Mouse (Mus musculus): ENCODE measurements at regions not wholly inside any gene's neighbourhood (a gene's known extent, or its start where the extent isn't known, plus 50 kb on each side); places are given as distances from the start of the nearest gene placed in this dataset.

DNA sequence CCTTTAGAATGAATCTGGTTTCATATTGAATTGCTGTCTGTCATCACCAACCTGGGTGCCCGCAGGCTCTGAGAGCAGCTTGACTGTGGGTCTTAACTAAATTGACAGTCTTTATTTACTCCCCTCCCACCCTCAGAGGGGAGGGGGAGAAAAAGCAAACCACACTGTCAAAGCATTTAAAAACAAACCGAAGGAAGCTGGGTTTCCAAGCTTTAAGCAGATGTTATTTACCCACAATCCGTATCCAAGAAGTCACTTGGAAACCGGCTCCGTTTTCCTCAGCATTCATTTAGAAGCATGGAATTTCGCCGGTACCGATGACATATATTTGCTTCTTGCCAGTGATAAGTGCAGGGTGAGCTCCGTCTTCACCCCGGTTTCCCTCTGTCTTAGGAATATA lies 206.4 kb upstream of the Spdye4c start:
- Histone ChIP-seq H3K27me3 (replicated peaks) (no peaks in the 10 kb centered on the region), H3K9ac (ENCODE audit: insufficient read depth, low read depth) (no peak overlapping the region), H3K79me2 (replicated peaks; ENCODE audit: control insufficient read depth, extremely low read depth, insufficient read depth, poor library complexity, severe bottlenecking) (peaks cover 6% of the 10 kb centered on the region), H3K27ac (ENCODE audit: insufficient read depth, low read depth) (no peak overlapping the region), H3K9me3 (replicated peaks; ENCODE audit: low read length) (no peaks in the 10 kb centered on the region), H3K36me3 (replicated peaks in 1 of 2; ENCODE audit: control insufficient read depth in 1 of 2, insufficient read depth in 1 of 2, low read length in 1 of 2) (peaks cover 0 to 7% of the 10 kb centered on the region in 2 experiments), H3K4me2 (ENCODE audit: insufficient read depth, low read depth, poor library complexity, severe bottlenecking) (no peak overlapping the region), H3K4me3 (replicated peaks in 1 of 3; ENCODE audit: low read depth in 2 of 3, low read length in 2 of 3, poor library complexity in 1 of 3) (no peak overlapping the region), H3K4me1 (ENCODE audit: control insufficient read depth in 1 of 2, insufficient read depth in 2 of 2) (peaks cover 26 to 75% of the 10 kb centered on the region in 2 experiments)
- in situ Hi-C loops (cut with MboI; ENCODE audit: low pct_ligation_motif_present, low pct_unique_long_range_greater_than_20kb, low sequenced_read_pairs): no loop called here
- dilution Hi-C loops (cut with MboI; ENCODE audit: extremely low pct_ligation_motif_present, extremely low pct_unique_long_range_greater_than_20kb, low sequenced_read_pairs): no loop called here
- DNase-seq (ENCODE audit: extremely low read depth): no peak
- TF ChIP-seq MEF2A (IDR thresholded peaks at IDR 0.05; ENCODE audit: borderline replicate concordance, low read depth, low read length) (no peak), MXI1 (IDR thresholded peaks at IDR 0.05; ENCODE audit: low read depth, low read length) (no peak), POLR2A (IDR thresholded peaks at IDR 0.05; ENCODE audit: low read depth, low read length) (no peak), USF2 (conservative IDR thresholded peaks at IDR 0.05; ENCODE audit: low read depth, low read length) (no peak), CHD2 (IDR thresholded peaks at IDR 0.05; ENCODE audit: low read length) (no peak), ZC3H11A (IDR thresholded peaks at IDR 0.05; ENCODE audit: low read depth, low read length) (no peak), HCFC1 (IDR thresholded peaks at IDR 0.05; ENCODE audit: low read depth, low read length) (no peak), E2F4 (IDR thresholded peaks at IDR 0.05; ENCODE audit: insufficient replicate concordance, low read depth, low read length) (no peak), JUND (conservative IDR thresholded peaks at IDR 0.05; ENCODE audit: low read depth, low read length) (no peak), EP300 (IDR thresholded peaks at IDR 0.05; ENCODE audit: low read length) (no peak), TBP (conservative IDR thresholded peaks at IDR 0.05; ENCODE audit: low read depth, low read length) (no peak)

- no peak overlapping the region for H3K4me2 ChIP-seq (ENCODE audit: insufficient read depth, low read depth, poor library complexity, severe bottlenecking)
- no peak overlapping the region for H3K9ac ChIP-seq (ENCODE audit: insufficient read depth, low read depth)
- DNase-seq (ENCODE audit: extremely low read depth): no peak
- no peaks in the 10 kb centered on the region for H3K9me3 ChIP-seq (replicated peaks; ENCODE audit: low read length)
- H3K36me3 ChIP-seq (replicated peaks in 1 of 2; ENCODE audit: control insufficient read depth in 1 of 2, insufficient read depth in 1 of 2, low read length in 1 of 2): peaks cover 0 to 7% of the 10 kb centered on the region in 2 experiments
- no peak for TF ChIP-seq MEF2A (IDR thresholded peaks at IDR 0.05; ENCODE audit: borderline replicate concordance, low read depth, low read length)
- no peak for TF ChIP-seq RCOR1 (conservative IDR thresholded peaks at IDR 0.05; ENCODE audit: low read depth, low read length)
- TF ChIP-seq CHD1 (IDR thresholded peaks at IDR 0.05; ENCODE audit: low read depth, low read length): no peak
- no peak for TF ChIP-seq GABPA (IDR thresholded peaks at IDR 0.05; ENCODE audit: insufficient replicate concordance, low read depth, low read length)
- no peak for TF ChIP-seq CTCF (conservative IDR thresholded peaks at IDR 0.05 in 1 of 2, IDR thresholded peaks at IDR 0.05 in 1 of 2; ENCODE audit: low read depth in 2 of 2, low read length in 2 of 2)
- no peak for TF ChIP-seq SMC3 (IDR thresholded peaks at IDR 0.05; ENCODE audit: low read depth, low read length)
- no peak for TF ChIP-seq POLR2A (IDR thresholded peaks at IDR 0.05; ENCODE audit: low read depth, low read length)
- TF ChIP-seq HCFC1 (IDR thresholded peaks at IDR 0.05; ENCODE audit: low read depth, low read length): no peak
- TF ChIP-seq MAZ (IDR thresholded peaks at IDR 0.05; ENCODE audit: low read depth, low read length): no peak
- TF ChIP-seq NELFE (IDR thresholded peaks at IDR 0.05; ENCODE audit: low read depth, low read length): no peak
- no peaks in the 10 kb centered on the region for H3K27me3 ChIP-seq (replicated peaks)
- no peak overlapping the region for H3K27ac ChIP-seq (ENCODE audit: insufficient read depth, low read depth)
- no peak overlapping the region for H3K4me3 ChIP-seq (replicated peaks in 1 of 3; ENCODE audit: low read depth in 2 of 3, low read length in 2 of 3, poor library complexity in 1 of 3)
- dilution Hi-C loops (cut with MboI; ENCODE audit: extremely low pct_ligation_motif_present, extremely low pct_unique_long_range_greater_than_20kb, low sequenced_read_pairs): no loop called here
- in situ Hi-C loops (cut with MboI; ENCODE audit: low pct_ligation_motif_present, low pct_unique_long_range_greater_than_20kb, low sequenced_read_pairs): no loop called here
- no peaks in the 10 kb centered on the region for H3K79me2 ChIP-seq (replicated peaks; ENCODE audit: control insufficient read depth, extremely low read depth, insufficient read depth, poor library complexity, severe bottlenecking)
- peaks cover 27 to 73% of the 10 kb centered on the region in 2 experiments for H3K4me1 ChIP-seq (ENCODE audit: control insufficient read depth in 1 of 2, insufficient read depth in 2 of 2)
These were observed 204.0 kb upstream of the Spdye4c start for GRCm38 (mm10) chr2:128386846-128387621.

Data from CH12.LX (cell line).